Mouse (Mus musculus): ENCODE results near the gene Tmem109. TPM values are rescaled to one million over a fixed set of nuclear protein-coding genes. Genes with fewer than 3 reads are reported as not detected.

The Tmem109 gene
- total RNA-seq, 2 experiments from 2014 or later = 100 to 104 TPM

DNA sequence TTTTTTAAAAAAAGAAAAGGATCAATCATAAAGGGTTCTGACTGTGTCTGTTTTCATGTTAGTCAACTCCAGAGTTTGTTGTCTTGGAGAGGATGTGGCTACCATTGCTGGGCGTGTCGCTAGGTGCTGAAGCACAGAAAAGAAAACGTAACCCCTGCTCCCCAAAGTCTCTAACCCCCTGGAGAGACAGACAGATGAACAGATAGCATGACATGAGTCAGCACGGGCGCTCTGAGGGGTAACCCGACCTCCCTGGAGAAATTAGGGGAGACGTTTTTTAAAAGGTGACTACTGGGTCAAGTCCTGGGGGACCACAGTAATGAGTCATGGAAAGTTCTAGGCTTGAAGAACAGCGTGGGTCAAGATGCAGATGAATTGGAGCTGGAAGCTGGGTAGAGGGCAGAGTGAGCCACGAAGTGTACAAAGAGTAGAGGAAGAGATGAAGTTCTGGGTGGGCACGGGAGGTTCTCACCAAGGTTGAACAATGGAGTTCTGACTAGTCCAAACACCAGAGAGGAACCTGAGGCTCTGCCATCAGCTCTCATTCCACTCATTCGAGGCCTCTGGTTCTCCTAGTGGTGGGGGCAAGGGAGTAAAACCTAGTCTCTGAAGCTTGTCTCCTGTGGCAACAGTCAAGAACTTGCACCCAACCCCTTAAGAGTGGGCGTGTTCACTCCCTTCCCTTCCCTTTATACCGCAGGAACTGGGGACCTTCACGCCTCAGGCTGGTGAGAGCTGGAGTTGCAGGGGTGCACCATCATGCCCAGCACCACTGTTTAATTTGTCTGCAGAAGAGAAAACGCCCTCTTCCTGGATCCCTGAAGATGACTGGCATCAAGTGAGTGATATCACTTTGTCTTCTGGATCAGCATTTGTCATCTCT, 42.5 kb downstream of the Tmem109 start, which contains the start of gene Slc15a3:
Gene Slc15a3 (plus strand): TSS at position 718 of the 883 bp plus-strand sequence.
- DNase-seq = no peak

GRCm38 (mm10) chr19:10835671-10836070, 46.1 kb downstream of the Tmem109 start:
- no peak for DNase-seq

- no peak for DNase-seq
Observed at GRCm38 (mm10) chr19:10833611-10834010, 48.2 kb downstream of the Tmem109 start.

GRCm38 (mm10) chr19:10832030-10832429, 49.8 kb downstream of the Tmem109 start:
- DNase-seq = no peak

- peak; percentile 88 for DNase-seq
Observed at GRCm38 (mm10) chr19:10831424-10831823, 50.4 kb downstream of the Tmem109 start.

- DNase-seq = no peak
Observed at GRCm38 (mm10) chr19:10829436-10830175, 52.2 kb downstream of the Tmem109 start, which contains the start of gene Cd6. Gene Cd6, minus strand, starts transcription at chr19:10830058.

DNA sequence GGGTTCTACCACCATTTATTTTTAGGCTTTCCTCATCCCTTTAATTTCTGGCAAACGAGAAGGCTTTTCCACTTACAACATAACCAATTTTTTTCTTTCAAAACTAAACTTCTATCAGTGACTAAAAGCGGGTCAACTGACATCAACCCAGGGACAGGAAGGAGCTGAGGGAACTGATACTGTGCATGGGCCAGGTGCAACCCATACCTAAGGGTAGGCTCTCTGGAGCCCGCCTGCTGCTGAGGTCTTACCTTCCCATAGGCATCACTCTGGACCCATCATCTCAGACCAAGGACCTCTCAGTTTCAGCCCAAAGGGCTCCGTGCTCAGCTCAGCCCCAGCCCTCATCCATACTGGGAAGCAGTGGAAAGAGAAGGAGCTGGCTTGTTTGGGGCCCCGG, 53.5 kb downstream of the Tmem109 start:
- DNase-seq = no peak

GRCm38 (mm10) chr19:10824061-10824460, 57.7 kb downstream of the Tmem109 start:
- no peak for DNase-seq

DNA sequence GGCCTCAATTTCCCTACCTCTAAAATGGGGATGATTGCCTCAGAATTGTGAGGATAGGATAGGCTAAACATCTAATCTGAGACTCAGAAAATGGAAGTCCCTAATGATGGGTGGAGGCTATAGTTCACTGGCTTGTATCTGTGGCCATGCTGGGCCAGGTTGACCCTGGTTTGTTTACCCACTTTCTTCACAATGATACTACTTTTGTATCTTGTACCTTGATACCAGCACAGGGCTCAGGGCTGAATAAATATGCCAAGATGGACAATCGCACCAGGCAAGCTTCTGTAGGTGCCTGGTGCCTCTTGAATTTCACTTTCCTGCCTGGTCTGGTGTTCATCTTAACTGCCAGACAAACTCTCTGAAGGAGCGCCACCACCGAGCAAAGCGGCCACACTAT, 59.3 kb downstream of the Tmem109 start:
- no peak for DNase-seq

DNA sequence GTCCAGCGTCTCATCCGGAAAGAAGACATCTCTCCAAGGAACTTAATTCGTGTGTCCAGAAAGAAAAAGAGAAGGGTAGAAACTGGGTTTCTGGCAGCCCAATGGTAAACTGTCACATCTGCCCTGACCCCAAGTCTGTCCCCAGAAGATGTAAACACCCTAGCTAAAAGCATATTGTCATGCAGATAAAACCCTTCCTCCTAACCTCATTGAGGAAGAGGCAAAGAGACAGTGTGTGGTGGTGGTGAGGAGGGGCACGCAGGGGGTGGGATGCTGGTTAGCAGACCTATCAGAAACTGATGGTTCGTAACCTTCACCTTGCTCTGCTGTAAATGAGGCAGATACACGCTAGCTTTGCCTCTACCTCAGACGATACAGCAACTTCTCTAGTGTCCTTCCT, 60.5 kb downstream of the Tmem109 start:
- DNase-seq = no peak

Other genes with a start within 250 kb of the Tmem109 start
- gene Vwce, start 247.8 kb downstream of the Tmem109 start, total RNA-seq (2021) = under 1 TPM; 0.38 to 0.47 TPM
- gene Pga5, start 203.9 kb downstream of the Tmem109 start, total RNA-seq (2021) = not detected
- gene Vps37c, start 193.3 kb downstream of the Tmem109 start, total RNA-seq (2021) = 10 to 100 TPM; 26.1 to 27.9 TPM
- under 1 TPM; 0.34 to 0.95 TPM for gene Cd5, start 143.0 kb downstream of the Tmem109 start, total RNA-seq (2021)
- gene Cd6, start 51.9 kb downstream of the Tmem109 start, total RNA-seq (2021) = under 1 TPM in 1 of 2 experiments, not detected in 1; 0.17 TPM
- gene Slc15a3, start 42.3 kb downstream of the Tmem109 start, total RNA-seq (2021) = 1 to 10 TPM; 2.1 to 2.3 TPM
- 10 to 100 TPM; 52.4 to 53.4 TPM for gene Tmem132a, start 12.1 kb downstream of the Tmem109 start, total RNA-seq (2021)
- 100 to 1,000 TPM; 214 to 232 TPM for gene Prpf19, start 13.2 kb upstream of the Tmem109 start, total RNA-seq (2021)
- not detected for gene Zp1, start 38.6 kb upstream of the Tmem109 start, total RNA-seq (2021)
- gene Ptgdr2, start 55.2 kb upstream of the Tmem109 start, total RNA-seq (2021) = under 1 TPM; 0.09 to 0.12 TPM
- gene Ccdc86, start 67.3 kb upstream of the Tmem109 start, total RNA-seq (2021) = 10 to 100 TPM; 10.6 to 11.3 TPM
- not detected for gene Ms4a10, start 92.7 kb upstream of the Tmem109 start, total RNA-seq (2021)
- not detected for gene Ms4a15, start 111.2 kb upstream of the Tmem109 start, total RNA-seq (2021)
- gene Ms4a18, start 136.0 kb upstream of the Tmem109 start, total RNA-seq (2021) = not detected
- gene Ms4a8a, start 199.1 kb upstream of the Tmem109 start, total RNA-seq (2021) = under 1 TPM; 0.25 to 0.26 TPM
- not detected for gene 1700017D01Rik, start 248.9 kb upstream of the Tmem109 start, total RNA-seq (2021)